Mouse (Mus musculus): Measurements from ENCODE around the gene Entpd3.

GRCm38 (mm10) chr9:120546482-120546881 is 6.9 kb downstream of the Entpd3 start:
- TF ChIP-seq POLR2A (IDR thresholded peaks at IDR 0.05; ENCODE audit: insufficient read depth, low read length) (no peak), CTCF (IDR thresholded peaks at IDR 0.05; ENCODE audit: low read depth, low read length) (no peak), EP300 (IDR thresholded peaks at IDR 0.05; ENCODE audit: insufficient read depth, low read depth, low read length) (no peak)
